Mouse (Mus musculus) splenic B cell, adult 2 months (primary cell): ENCODE results near the gene Rsph3b.
A peak's percentile ranks its signal among the peaks of the same experiment; 100 is the strongest.

ENCODE experiments used
- DNase-seq: peaks from one replicate; pipeline ENCODE4 v3.0.0-alpha.2; 2011; ENCODE audit warnings: low read depth, low spot score
- H3K27me3 ChIP-seq: 2 replicates; pipeline ENCODE4 v1.6.1; 2012; ENCODE audit warnings: mild to moderate bottlenecking, low read length, moderate library complexity, mixed read lengths; ENCODE audit not compliant: control insufficient read depth, poor library complexity, insufficient read depth, severe bottlenecking
- H3K36me3 ChIP-seq: 2 replicates; pipeline ENCODE4 v1.6.1; 2012; ENCODE audit warnings: mild to moderate bottlenecking, low read length, moderate library complexity, mixed read lengths; ENCODE audit not compliant: control insufficient read depth, poor library complexity, insufficient read depth, severe bottlenecking

Gene Rsph3b

GRCm38 (mm10) chr17:6862040-6862780 lies 86.3 kb downstream of the Rsph3b start:
- no peaks in the 10 kb centered on the region for H3K27me3 ChIP-seq
- peak; percentile 26 for DNase-seq
- no peaks in the 10 kb centered on the region for H3K36me3 ChIP-seq

GRCm38 (mm10) chr17:6861181-6862039 lies 87.1 kb downstream of the Rsph3b start:
- Histone ChIP-seq H3K27me3 (no peaks in the 10 kb centered on the region), H3K36me3 (no peaks in the 10 kb centered on the region)
- peak; percentile 55 for DNase-seq

DNA sequence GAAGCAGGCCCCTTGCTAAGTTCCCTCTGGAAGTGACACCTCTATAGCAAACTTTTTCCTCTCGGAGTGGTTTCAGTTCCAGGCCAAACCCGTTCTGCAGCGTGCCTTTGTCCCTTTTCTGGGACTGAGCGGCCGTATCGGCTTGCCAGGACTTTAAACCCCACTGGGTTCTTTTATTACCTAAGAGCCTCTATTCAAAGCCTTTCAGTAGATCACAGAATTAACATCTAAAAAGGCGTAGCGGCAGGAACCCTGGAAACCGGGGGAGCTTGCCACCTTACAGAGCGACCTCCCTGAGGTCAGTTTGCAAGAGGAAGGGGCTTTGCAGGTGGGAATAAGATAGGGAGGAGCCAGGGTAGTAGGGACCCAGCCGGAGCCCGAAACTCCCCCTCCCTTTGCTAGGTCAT lies 88.0 kb downstream of the Rsph3b start:
- no peak for DNase-seq
- Histone ChIP-seq H3K36me3 (no peaks in the 10 kb centered on the region), H3K27me3 (no peaks in the 10 kb centered on the region)

DNA sequence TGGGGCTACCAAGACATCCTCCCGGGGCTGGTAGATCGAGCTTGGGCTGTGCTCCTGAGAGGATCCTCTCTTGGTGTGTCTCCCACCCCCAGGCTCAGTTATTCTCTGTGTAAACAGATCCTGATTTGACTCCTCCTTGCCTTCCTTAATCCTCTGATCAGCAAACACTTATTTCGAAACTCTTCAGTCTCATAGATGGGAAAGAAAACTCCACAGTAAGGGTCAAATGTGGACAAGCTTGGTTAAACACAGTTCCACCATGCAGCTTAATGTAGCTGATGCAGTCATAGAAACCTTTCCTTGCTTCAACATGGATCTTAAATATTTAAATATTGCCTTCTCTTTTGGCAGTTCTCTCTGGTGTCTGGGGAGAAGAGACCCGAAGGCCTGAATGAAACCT lies 88.4 kb downstream of the Rsph3b start:
- H3K27me3 ChIP-seq: no peaks in the 10 kb centered on the region
- no peak for DNase-seq
- no peaks in the 10 kb centered on the region for H3K36me3 ChIP-seq
